Mouse (Mus musculus): ENCODE measurements around the gene Slc9a3r1.

DNA sequence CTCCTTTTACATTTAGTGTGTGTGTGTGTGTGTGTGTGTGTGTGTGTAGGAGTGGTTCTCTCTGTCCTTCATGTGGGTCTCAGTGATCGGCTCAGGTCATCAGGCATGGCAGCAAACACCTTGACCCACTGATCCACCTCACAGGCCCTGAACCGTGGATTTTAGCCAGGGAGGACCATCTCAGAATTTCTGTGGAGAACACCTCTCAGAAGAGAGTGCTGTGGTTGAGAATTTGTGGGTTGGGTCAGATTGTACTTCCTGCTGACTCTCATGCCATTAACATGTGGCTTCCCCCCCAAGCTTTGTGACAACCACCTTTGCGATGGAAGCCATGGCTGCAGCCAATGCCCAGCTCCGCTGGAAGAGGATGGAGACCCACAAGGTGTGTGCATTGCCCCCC is 37.4 kb downstream of the Slc9a3r1 start:
- no peak for TF ChIP-seq POLR2A (IDR thresholded peaks at IDR 0.05; ENCODE audit: insufficient read depth, low read depth, low read length)
- TF ChIP-seq CTCF (IDR thresholded peaks at IDR 0.05; ENCODE audit: insufficient read depth, low read depth, low read length), result no peak
